Mouse (Mus musculus) ES-E14 (cell line): ENCODE measurements around the gene Pid1. TPM values are rescaled to one million over a fixed set of nuclear protein-coding genes. Genes with fewer than 3 reads are reported as not detected.

Experiments
- DNase-seq: peaks from one replicate; pipeline ENCODE4 v3.0.0-alpha.2; 2013; ENCODE audit warnings: low read depth, low spot score
- H3K27ac ChIP-seq: 2 replicates; pipeline ENCODE4 v1.5.1; 2012; ENCODE audit warnings: low read depth, mild to moderate bottlenecking, low read length, moderate library complexity, mixed read lengths; ENCODE audit not compliant: poor library complexity, insufficient read depth, severe bottlenecking
- H3K36me3 ChIP-seq: 2 replicates; pipeline ENCODE4 v1.6.1; 2012; ENCODE audit warnings: mild to moderate bottlenecking, low read length, moderate library complexity, mixed read lengths; ENCODE audit not compliant: control insufficient read depth, poor library complexity, insufficient read depth, severe bottlenecking
- H3K4me1 ChIP-seq, 2 experiments: fragments of 150-350 bp in 1 of 2; sonication (generic) in 1 of 2; 2 replicates each; pipeline ENCODE4 v1.6.1; 2012; ENCODE audit warnings: low read length in 2 of 2, mild to moderate bottlenecking in 1 of 2, mixed read lengths in 1 of 2; ENCODE audit not compliant: control insufficient read depth in 2 of 2, insufficient read depth in 2 of 2, poor library complexity in 1 of 2
- H3K4me3 ChIP-seq, 2 experiments: fragments of 150-350 bp in 1 of 2; sonication (generic) in 1 of 2; 2 replicates each; pipeline ENCODE4 v1.5.1; 2012; ENCODE audit warnings: low read length in 2 of 2, low read depth in 1 of 2, mild to moderate bottlenecking in 1 of 2, mixed read lengths in 1 of 2; ENCODE audit not compliant: insufficient read depth in 1 of 2, poor library complexity in 1 of 2, severe bottlenecking in 1 of 2
- H3K9ac ChIP-seq: 2 replicates; pipeline ENCODE4 v1.6.1; 2012; ENCODE audit warnings: low read depth, mild to moderate bottlenecking, low read length, mixed read lengths; ENCODE audit not compliant: poor library complexity, insufficient read depth, severe bottlenecking
- H3K9me3 ChIP-seq: fragments of 150-350 bp; sonication (generic); 2 replicates; pipeline ENCODE4 v1.6.1; 2012; ENCODE audit warnings: low read depth, mild to moderate bottlenecking, low read length; ENCODE audit not compliant: control insufficient read depth, insufficient read depth
- CHD2 ChIP-seq: IDR thresholded peaks from 2 replicates; pipeline ENCODE4 v1.6.1; 2014; ENCODE audit warnings: mild to moderate bottlenecking, low read depth, low read length, inconsistent platforms
- HCFC1 ChIP-seq: IDR thresholded peaks from 2 replicates; pipeline ENCODE4 v1.6.1; 2012; ENCODE audit warnings: low read length, inconsistent platforms, borderline replicate concordance; ENCODE audit not compliant: insufficient read depth
- MAFK ChIP-seq: IDR thresholded peaks from 2 replicates; pipeline ENCODE4 v1.6.1; 2014; ENCODE audit warnings: mild to moderate bottlenecking, low read depth, low read length, inconsistent platforms; ENCODE audit not compliant: insufficient read depth
- ZC3H11A ChIP-seq: IDR thresholded peaks from 2 replicates; pipeline ENCODE4 v1.6.1; 2012; ENCODE audit warnings: low read depth, mild to moderate bottlenecking, inconsistent platforms, low read length, borderline replicate concordance
- ZNF384 ChIP-seq: IDR thresholded peaks from 2 replicates; pipeline ENCODE4 v1.6.1; 2012; ENCODE audit warnings: low read depth, low read length, inconsistent platforms
- in situ Hi-C, 2 experiments: fragments of 600-800 bp; cut with MboI; formaldehyde crosslinking; loops; one replicate each; pipeline ENCODE4 v1.15.1; 2025; ENCODE audit warnings: low sequenced_read_pairs in 2 of 2, inconsistent platforms in 1 of 2; ENCODE audit not compliant: unreplicated experiment in 2 of 2
- total RNA-seq: library from RNA; depleted of rRNA; stranded (reverse); fragments of 300-350 nt; gene quantifications from 2 replicates; pipeline ENCODE4 v1.2.3, GENCODE M21; 2012

The Pid1 gene
- total RNA-seq, 1 experiment: 13.3 TPM

DNA sequence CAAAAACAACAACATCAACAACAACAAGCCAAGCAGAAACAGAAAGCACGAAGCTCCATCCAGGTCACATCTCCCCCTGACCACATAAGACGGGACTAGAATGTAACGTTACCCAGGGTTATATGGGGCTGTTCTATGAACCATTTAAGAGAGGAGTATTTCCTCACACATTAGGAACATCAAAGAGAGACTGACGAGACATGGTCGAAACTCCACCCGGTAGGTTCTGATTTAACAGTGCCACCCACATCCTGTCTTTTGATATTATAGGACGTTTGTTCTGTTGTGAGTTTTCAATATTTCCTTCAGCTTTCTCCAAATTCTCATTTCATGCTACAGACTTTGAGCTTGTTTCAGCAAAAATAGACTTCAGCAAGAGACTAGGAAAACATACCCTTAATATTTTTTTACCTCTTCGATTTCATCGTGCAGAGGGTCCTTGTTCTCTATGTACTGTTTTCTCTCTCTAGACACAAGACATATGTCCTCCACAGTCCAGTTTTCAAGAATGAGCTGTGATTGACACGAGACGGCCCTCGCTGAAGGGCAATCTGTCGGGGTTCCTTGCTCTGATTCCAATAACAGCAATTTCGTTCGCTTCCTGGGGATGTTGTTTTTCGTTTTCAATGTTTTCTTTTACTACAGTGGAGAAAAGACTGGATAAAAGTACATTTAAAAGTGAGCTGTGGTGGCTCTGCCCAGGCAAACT lies 58.1 kb downstream of the Pid1 start:
- Histone ChIP-seq H3K4me3 (no peak overlapping the region), H3K4me1 (no peaks in the 10 kb centered on the region), H3K9me3 (no peaks in the 10 kb centered on the region), H3K9ac (no peak overlapping the region), H3K36me3 (no peaks in the 10 kb centered on the region), H3K27ac (no peak overlapping the region)
- in situ Hi-C loops: no loop called here
- TF ChIP-seq MAFK (no peak), ZC3H11A (no peak), ZNF384 (no peak), HCFC1 (no peak), CHD2 (no peak)
- DNase-seq: no peak

DNA sequence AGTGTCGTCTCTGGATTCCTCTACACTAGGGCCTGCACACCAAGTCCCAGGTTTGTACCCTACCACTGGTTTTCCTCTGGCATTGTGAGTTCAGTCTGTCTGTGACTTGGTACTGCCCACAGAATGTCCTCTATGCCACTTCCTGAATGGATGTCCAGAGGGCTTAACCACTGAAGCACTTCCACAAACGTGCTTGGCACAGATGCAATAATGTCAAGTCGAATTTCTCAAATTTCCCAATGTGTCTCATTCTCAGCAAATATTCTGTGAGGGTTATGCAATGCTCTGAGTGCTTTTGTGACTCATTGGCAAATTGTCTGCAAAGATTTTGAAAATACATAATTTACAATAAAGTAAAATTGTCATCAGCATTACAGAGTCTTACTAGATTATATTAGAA lies 61.2 kb downstream of the Pid1 start:
- Histone ChIP-seq H3K27ac (no peak overlapping the region), H3K4me1 (no peaks in the 10 kb centered on the region), H3K9ac (no peak overlapping the region), H3K36me3 (no peaks in the 10 kb centered on the region), H3K9me3 (no peaks in the 10 kb centered on the region), H3K4me3 (no peak overlapping the region)
- in situ Hi-C loops: no loop called here
- TF ChIP-seq ZC3H11A (no peak), MAFK (no peak), CHD2 (no peak), HCFC1 (no peak), ZNF384 (no peak)
- DNase-seq: no peak

DNA sequence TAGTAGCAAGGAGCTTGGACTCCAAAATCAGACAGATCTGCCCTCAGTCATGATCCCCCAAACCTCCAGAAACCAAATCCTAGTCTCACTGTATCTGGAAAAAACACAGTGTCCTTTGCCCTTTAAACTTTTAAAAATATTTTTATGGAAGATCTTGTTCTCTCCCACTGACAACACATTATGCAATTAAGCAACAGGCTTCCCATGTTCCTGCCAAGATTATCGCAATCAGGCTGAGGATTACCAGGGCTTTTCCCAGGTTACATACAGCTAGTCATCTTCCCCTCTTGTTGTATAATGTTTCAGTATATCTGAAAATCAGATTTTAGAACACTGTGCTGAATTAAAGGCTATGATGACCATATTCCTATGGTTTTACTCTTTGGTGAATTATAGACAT lies 64.3 kb downstream of the Pid1 start:
- DNase-seq: no peak
- in situ Hi-C loops: loop anchor here in 1 of 2 experiments (25.0 kb wide), 1 partner anchor 562 kb away; no protein-coding TSS in a partner anchor
- Histone ChIP-seq H3K4me3 (no peak overlapping the region), H3K9me3 (no peaks in the 10 kb centered on the region), H3K27ac (no peak overlapping the region), H3K36me3 (no peaks in the 10 kb centered on the region), H3K9ac (no peak overlapping the region), H3K4me1 (no peaks in the 10 kb centered on the region)
- TF ChIP-seq ZNF384 (no peak), ZC3H11A (no peak), HCFC1 (no peak), MAFK (no peak), CHD2 (no peak)

DNA sequence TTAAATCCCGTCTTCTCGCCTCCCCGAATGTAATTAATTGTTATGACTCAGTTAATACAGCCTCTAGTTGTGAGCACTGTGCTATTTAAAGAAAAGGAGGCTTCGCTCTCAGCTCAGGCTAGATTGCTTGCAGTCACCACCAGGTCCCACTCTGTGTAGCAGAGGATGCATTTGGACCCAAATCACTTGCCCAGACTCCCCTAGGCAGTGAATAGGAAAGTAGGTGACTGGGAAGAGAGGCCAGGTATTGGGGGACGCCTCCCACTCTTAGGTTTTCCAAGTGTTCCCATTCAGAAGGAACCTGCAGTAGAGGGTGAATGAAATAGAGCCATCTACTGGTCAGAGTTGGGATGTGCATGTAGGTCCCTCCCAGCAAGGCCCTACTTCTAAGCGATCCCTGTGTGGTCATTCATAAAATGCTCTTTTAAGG lies 77.3 kb downstream of the Pid1 start:
- Histone ChIP-seq H3K27ac (no peak overlapping the region), H3K9me3 (no peaks in the 10 kb centered on the region), H3K9ac (no peak overlapping the region), H3K4me1 (peaks cover 2% of the 10 kb centered on the region in 2 experiments; a peak in 1 of 4 replicates), H3K36me3 (no peaks in the 10 kb centered on the region), H3K4me3 (no peak overlapping the region)
- TF ChIP-seq HCFC1: no peak
- no peak for TF ChIP-seq MAFK
- TF ChIP-seq ZC3H11A: peak; percentile 35; the same call in 1 of the 2 replicates
- DNase-seq: peak; percentile 59
- in situ Hi-C loops: loop anchor here in 1 of 2 experiments (25.0 kb wide), 1 partner anchor 549 kb away; no protein-coding TSS in a partner anchor

DNA sequence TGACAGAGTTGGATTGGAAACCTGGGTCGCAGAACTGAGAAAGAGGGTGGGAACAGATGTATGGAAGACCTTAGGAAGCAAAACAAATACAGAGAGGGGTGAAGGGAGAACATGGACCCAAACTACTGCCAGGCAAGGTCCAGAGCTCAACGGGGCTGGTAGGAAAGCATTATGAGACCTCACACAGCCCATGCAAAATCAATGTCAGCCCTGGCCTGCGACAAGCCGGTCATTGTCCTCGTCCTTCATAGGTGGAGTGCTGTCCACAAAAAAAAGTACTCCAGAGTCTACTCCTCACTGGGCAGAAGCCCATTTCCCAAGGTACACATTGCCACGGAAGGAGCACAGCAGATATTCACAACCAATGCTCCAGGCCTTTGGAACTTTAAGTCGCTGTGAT lies 78.4 kb downstream of the Pid1 start:
- DNase-seq: no peak
- no peak overlapping the region for H3K9ac ChIP-seq
- H3K4me3 ChIP-seq: no peak overlapping the region
- in situ Hi-C loops: loop anchor here in 1 of 2 experiments (25.0 kb wide), 1 partner anchor 548 kb away; no protein-coding TSS in a partner anchor
- H3K9me3 ChIP-seq: no peaks in the 10 kb centered on the region
- no peaks in the 10 kb centered on the region for H3K36me3 ChIP-seq
- H3K4me1 ChIP-seq: peaks cover 2% of the 10 kb centered on the region in 2 experiments; a peak in 1 of 4 replicates
- no peak overlapping the region for H3K27ac ChIP-seq
- no peak for TF ChIP-seq ZC3H11A
- TF ChIP-seq ZNF384: no peak
- TF ChIP-seq CHD2: no peak
- TF ChIP-seq HCFC1: no peak
- TF ChIP-seq MAFK: no peak
